Mouse (Mus musculus) induced T-regulatory cell, adult 2 months (primary cell): ENCODE results near the gene Ulk4.

Source experiments
- DNase-seq: peaks from one replicate; pipeline ENCODE4 v3.0.0-alpha.2; 2012; ENCODE audit warnings: low read depth

The Ulk4 gene

DNA sequence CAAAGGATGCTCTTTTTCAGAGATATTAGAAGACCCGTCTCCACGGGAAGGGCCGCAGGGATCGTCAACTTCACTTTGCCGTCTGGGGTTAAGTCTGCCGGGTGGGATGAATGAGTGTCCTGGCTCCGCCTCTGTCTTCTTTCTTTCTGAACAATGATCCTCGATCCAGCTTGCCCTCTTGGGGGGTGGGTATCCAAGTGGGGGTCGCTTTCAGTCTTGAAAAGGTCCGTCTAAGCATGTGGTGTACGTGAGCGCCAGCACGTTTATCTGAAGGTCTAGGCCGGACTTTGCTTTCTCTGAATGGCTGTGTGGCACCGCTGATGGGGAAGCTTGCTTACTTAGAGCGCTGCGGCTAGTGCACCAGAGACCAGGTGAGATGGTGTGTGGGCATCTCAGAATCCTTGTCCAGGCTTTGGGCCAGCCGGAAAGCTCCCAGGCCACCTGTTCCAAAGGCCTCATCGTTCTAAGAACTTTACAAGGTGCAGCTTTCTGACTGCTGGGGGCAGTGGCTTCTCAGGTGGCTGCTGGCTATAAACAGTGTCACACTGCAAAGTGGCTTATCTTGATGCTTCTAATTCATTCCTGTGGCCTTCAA lies 23.1 kb upstream of the Ulk4 start:
- no peak for DNase-seq

DNA sequence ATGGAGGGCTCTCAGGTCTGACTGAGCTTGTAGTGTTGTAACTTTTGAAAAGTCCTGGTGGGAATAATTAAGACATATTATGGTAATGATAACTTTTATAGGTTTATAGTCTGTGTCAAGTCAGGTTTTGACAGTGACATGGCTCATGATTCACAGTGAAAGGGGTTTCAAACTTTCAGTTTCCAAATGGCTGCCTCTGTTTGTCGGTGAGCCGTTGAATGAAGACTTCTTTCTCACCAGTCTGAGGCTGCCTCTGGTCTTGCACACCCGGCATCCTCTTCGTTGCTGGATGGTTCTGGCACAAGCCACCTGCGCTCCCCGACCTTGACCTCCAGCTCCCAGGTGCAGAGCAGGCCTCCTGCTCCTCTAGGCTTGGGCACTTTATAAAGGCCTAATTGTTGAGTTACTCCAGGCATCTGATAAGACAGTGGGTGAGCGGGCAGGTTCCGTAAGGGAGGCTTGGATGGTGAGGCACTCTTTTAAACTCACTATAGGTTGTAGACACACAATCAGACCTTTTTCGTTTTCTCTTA lies 22.3 kb upstream of the Ulk4 start:
- peak; percentile 81 for DNase-seq

DNA sequence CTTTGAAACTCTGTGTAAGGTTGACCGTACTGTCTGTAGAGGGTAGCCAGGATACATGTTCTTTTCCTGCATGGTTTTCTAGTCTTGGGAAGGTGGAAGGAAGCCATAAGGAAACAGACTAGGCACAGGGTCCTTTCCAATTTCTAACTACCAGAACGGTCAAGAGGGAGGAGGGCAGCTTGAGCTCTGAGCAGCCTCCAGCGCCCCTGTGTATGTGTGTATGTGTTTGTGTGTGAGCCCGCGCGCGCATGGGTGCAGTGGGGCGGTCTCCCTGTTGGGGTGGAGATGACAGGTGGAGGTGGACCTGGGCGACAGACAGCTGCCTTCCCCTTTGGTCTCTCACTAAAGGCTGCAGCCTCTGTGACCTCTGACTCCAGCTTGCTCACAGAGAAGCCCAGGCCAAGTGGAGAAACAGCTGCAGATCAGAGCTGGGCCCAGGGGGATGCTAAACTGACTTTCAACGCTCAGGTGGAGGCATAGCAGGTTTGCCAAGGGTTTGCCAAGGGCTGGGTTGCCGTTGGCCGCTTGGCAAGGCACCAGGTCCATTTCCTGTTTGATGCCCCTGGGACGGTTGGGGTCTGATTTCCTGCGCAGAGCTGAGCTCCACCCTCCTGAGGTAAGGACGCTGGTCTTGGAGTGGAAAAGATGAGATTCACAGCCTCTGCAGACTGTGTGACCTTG lies 21.6 kb upstream of the Ulk4 start:
- DNase-seq = peak; percentile 74

DNA sequence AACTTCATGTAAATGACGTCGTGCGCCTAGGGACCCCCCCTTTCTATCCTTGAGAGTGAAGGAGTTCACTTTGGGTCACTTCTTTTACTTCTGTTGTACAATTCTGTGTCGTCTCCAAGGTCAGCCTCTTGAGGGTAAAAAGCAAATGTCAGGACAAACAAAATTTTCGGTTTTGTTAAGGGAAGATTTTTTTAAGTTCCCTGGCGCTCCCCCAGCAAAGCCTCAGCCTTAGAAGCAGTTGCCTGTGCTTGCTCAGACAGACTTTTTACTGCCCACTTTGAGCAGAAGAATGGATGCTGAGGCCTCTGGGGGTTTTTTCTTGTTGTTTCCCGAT lies 21.0 kb upstream of the Ulk4 start:
- no peak for DNase-seq

DNA sequence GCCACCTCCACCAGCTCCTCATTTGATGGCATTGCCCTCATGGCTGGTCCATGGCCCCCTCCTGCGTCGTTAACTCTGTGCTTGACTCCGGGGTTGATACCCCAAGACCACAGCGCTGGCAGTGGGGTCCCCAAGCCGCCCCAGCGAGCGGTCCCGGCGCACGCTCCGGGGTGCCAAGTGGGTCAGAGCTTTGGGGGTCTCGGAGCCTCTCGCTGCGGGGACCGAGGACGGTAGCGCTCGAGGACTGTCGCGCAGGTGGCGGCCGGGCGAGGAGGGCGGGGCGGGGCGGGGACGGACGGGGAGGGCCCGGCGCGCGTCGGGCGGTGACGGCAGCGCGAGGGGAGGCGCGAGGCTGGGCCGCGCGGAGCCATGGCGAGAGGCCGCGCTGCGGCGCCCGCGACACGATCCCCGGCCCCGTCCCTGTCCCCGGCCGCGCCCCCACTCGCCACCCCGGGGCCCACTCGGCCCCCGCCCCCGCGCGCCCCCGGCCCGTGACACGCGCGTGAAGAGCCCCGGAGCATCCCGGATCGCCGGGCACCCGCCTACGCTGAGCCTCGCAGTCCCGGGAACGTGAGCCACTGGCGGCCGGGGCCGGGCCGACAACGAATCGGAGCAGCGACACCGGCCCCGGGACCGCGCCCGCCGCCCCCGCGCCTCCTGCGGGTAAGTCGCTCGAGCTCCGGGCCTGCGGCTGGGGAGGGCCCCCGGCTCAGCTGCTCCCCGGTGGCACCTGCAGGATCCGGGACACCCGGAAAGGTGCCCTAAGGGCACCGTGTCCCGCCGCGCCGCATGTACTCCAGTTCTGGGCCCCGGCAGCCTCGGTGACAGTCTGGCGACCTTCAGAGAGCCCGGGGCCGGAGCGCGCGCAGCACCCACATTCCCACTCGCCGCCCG lies 20.4 kb upstream of the Ulk4 start, which contains the start of gene Trak1:
Trak1 (plus strand) TSS at position 332 of the 894 bp plus-strand sequence.
- peak; percentile 84 for DNase-seq

DNA sequence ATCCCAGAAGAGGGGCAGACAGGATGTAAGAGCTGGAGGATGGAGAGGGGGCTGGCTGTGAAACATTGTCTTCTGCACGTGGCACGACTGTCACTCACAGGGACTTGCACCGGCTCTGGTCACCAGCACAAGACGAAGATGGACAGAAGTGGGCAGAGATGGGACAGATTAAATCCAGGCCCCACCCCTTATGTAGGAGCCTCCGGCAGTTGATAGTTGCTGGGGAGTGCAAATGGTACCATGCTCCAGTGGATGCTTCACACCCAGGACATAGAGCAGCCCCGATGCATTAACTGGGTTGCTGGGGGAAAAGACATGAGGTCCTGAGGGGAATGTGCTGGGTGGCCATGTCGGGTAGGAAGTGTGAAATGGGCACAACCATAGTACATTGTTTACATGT lies 18.2 kb upstream of the Ulk4 start:
- DNase-seq = no peak

DNA sequence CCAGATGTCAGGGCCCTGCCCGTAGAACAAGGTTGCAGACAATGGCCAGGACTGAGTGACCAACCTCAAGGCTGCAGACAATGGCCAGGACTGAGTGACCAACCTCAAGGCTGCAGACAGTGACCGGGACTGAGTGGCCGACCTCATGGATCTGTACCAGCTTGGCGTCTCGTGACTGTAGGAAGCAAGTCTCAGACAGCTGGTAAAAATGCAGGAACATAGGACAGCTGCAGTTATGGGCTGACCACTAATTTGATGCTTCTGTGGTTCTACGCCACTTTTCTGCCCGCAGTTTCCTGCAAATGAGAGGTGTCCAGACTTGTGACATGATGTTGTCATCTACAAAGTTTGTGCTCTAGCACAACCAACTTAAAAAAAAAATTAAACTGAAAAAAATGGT lies 16.2 kb upstream of the Ulk4 start:
- no peak for DNase-seq

DNA sequence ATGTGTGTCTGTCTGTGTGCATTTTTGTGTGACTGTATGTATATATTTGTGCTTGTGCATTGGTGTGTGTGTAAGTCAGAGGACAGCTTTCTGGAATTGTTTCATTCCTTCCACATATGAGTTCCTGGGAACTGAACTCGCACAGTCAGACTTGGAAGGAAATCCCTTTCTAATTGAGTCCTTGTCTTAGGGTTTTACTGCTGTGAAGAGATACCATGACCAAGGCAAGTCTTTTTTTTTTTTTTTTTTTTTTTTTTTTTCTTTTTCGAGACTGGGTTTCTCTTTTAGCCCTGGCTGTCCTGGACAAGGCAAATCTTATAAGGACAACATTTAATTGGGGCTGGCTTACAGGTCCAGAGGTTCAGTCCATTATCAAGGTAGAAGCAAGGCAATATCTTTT lies 14.3 kb upstream of the Ulk4 start:
- no peak for DNase-seq

DNA sequence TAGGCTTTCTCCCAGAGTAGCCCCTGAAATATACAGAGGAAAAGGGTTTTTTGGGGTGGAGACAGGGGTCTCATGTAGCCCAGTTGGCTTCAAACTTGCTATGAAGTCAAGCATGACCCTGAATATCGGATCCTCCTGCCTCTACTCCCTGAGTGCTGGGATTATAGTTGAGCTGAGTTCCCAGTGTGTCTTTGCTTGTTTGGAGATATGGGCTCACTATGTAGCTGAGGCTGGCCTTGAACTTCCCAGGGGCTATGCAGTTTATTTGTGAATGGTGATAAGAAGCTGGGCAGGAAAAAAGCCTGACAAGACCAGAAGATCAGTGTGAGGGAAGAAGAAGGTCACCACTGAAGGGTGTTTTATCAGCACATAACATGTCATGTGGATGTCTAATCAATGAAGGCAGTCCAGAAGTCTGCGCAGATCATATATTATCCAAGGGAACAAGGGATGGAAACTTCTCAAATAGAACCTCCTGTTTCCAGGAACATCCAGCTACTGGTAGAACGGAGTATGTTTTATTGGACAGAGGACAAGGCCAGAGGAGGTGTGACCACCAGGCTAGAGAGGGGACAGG lies 9.4 kb upstream of the Ulk4 start:
- DNase-seq = no peak

DNA sequence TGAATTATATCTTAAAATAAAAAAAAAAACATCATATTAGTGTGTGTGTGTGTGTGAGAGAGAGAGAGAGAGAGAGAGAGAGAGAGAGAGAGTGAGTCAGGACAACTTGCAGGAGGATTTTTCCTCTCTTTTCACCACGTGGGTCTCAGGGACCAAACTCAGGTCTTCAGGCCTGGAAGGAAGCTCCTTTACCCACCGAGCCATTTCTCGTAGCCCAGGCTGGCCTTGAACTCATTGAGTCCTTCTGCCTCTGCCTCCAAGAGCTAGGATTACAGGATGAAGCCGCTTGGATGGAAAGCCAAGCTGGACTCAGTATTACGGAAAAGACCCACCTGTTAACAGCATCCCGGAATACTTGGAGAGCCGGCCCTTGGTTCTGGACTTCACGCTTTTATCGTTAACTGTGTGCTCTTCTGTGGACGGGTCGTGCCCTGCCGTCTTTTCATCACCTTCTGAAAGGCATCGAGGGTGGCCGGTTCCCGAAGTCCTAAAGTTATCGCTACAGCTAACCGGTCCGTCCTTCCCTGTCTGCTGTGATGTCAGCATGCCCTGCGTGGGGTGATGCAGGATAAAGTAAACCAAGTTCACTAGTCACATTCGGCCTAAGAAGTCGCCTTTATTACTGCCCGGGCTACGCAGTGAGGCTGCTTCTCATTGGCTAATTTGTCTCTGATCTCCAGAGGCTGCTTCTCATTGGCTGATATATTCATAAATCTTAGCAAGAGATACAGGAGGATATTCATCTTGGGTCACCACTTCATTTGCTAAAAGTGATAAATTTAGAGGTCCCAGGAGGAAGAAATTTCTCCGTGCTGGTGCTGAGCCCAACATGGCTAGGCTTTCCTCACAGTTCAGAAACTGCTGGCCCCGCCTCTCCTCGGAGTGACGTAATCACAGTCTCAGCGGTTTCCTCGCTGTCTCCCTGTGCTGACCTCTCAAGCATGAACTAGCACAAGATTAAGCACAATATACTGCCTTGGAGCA lies 8.6 kb upstream of the Ulk4 start:
- DNase-seq = peak; percentile 83

DNA sequence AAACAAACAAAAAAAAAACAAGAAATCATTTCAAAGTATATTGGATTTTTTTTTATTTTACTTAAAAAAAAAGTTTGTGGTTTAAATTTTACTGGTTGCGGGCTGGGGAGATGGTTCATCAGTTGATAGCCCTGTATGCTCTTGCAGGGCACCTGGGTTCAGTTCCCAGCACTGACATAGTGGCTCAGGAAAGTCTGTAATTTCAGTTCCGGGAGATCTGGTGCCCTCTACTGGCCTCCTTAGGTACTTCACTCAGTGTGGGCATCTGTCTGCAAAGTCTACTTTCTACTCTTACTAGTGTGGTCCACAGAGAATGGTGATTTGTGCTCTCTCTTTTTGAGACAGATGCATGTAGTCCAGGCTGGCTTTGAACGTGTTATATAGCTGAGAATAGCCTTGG lies 7.4 kb upstream of the Ulk4 start:
- DNase-seq = peak; percentile 88

DNA sequence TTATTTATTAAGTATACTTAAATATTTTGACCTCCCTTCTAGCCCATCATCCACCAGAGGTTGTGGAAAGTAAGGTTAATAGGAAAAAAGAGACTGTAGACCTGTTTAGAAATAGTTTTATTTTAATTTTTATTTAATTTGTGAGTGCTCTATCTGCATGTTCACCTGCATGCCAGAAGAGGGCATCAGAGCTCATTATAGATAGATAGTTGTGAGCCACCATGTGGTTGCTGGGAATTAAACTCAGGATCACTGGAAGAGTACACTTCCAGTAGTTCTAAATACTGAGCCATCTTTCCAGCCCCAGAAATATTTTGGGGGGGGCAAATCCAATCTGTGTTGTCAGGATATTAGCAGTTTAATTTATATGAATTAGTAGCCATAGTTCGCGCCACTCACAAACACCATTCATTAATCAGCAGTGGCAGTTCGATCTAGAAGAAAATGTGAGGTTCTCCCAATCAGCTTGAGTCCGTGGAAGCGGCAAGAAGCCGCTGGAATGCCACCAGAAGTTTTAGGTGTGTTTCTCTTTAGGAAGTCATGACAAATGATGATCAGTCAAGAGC lies 6.7 kb upstream of the Ulk4 start:
- peak; percentile 54 for DNase-seq

DNA sequence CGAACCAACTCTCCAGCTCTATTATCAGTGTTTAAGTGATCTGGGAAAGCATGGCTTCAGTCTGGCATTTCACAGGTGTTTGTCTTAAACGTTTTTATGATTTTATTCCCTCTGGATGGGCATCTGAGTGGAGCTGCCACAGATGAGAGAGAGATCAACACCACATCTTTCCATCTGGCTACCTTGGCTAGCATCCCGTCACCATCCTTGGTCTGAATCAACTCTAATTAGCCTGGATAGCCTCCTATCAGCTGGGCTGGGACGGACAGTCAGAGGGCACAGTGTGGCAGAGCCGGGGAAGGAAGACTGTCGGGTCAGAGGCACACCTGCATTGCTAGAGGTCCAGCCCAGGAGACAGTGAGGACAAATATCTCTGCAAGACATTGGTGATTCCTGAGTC lies 4.9 kb upstream of the Ulk4 start:
- no peak for DNase-seq

DNA sequence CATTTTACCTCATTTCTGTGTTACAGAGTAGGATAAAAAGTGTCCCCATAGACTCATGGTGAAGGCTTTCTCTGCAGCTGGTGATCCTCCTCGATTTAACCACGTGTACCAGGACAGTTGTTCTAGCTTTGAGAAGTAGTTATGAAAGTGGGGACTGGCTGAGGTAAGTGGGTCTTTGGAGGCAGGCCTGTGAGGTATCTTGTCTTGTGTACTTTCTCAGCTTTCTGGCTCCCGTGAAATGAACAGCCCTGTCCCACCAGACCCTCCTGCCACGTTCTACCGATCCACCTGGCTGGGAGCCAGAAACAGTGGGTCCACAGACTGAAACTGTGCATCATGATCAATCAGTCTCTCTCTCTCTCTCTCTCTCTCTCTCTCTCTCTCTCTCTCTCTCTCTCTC lies 2.2 kb upstream of the Ulk4 start:
- no peak for DNase-seq

DNA sequence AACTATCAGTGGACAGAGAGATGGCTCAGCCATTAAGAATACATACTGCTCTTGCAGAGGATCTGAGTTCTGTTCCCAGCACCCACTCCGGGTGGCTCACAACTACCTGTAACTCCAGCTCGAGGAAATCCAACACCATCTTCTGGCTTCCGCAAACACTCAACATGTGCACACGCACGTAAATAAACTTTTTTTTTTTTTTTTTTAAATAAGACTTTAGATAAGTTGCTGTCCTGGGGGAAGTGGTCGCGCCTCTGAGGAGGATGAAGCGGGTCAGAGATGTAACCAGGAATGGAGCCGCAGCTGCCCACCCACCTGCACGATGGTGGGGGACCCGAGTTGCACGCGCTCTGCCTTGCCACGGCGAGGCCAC lies 266 bp downstream of the Ulk4 start:
- no peak for DNase-seq

DNA sequence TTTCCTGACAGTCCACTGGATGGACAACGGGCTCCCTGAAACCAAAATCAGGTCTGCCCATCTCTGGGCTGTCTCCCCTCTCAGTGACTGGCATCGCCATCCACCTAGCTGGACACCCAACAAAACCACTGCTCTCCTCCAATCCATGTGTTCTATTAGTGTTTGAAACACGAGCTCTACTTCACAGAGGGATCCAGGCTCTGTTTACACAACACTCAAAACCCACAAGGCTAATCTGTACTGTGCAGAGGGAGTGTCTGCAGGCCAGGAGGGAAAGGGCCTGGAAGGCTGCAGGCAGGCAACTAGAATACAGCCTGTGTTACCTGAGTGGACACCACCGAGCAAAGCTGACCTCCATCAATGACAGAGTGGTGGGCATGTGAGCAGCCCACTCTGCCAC lies 5.4 kb downstream of the Ulk4 start:
- DNase-seq = no peak

DNA sequence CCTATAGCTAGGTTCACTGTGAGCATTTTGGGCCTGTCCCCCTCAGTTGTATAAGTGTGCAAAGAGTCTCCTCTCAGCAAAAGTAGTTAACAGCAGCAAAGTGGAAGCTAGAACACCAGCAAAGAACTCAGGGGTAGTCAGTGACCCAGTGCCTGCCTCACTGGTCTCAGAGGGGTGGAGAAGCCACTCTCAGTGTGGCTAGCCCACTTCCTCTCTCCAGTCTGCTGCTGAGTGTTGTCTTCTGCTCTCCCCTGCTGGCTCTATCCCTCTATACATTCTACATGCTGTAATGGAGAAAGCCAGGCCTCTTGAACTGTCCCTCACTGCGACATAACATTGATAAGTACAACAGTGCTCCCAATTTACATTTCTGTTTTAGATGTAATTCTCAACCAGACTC lies 5.8 kb downstream of the Ulk4 start:
- no peak for DNase-seq

DNA sequence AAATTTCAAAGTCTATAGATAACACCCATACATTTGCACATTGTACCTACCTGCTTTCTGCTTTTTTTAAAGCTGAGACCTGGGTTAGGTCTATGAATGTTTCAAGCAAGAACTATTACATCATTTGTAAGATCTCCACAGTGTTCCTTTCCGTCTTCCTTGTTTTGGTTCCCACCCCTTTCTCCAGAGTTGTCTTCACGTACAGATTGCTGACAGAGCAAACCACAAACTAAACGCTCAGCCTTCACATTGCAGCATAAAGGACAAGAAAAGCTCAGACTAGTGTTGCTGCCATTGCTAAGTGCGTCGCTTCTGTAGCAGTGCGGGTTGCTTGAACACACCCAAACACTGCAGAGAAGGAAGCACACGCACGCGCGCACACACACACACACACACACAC lies 11.7 kb downstream of the Ulk4 start:
- DNase-seq = no peak

DNA sequence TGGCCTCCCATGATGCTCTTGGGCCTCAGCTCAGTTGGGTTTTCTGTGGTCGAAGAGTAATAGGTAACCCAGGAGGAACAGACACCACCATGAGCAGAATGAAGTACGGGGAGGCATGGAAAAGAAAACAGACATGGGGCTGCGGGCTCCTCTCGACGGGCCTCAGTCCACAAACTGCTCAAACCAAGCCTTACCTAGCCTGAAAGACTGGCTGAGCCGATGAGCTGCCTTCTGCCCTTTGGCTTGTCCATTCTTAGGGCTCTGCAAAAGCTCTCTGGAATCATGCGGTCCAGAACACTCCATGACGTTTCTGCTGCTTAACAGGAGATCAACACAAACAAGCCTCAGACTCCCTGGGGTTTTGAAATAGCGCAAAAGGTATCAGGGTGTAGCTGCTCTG lies 19.9 kb downstream of the Ulk4 start:
- DNase-seq = no peak

DNA sequence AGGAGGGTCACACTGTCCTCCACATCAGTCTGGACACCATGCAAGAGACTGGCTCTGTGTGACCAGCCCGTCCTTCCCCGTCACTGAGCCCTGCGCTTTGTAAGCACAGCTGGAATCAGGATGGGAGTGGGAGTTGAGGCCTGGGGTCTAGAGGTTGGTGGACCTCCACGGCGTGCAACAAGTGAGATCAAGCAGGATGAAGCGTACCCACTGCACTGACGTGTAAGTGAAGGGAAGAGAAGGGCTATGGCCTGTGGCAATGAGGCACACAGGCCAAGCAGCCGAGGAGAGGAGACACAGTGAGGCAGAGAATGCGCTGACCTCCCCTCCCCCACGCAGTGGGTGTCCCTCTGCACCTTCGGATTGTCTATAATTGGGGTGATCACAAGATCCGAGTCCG lies 22.2 kb downstream of the Ulk4 start:
- no peak for DNase-seq

DNA sequence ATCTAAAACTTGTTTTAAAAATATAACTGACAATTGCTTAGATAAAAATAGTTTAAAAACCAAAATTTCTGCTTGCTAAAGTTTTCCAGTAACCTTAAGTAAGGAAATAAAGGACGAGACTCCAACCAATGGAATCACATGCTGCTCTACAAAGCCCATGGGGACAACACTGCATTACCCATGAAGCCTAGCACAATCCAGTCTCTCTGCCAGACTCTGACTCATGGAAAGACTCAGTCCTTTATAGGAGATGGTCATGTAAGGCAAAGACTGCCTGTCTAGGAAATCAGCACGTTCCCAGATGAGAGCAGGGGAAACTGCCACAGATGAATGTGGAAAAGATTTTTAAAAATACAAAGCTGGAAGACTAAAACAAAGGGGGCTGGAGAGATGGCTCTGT lies 23.0 kb downstream of the Ulk4 start:
- no peak for DNase-seq
